Mouse (Mus musculus) effector memory CD4-positive, alpha-beta T cell, adult 5 months (primary cell): Measurements from ENCODE around the gene Rin3. TPM values are rescaled to one million over a fixed set of nuclear protein-coding genes. Genes with fewer than 3 reads are reported as not detected.

Source experiments
- polyA plus RNA-seq: library from polyadenylated mRNA; unstranded; fragments of 100-300 nt; shearing (Covaris generic); gene quantifications from one replicate; pipeline ENCODE4 v1.2.1, GENCODE M21; 2017

Rin3 gene
- 48.6 TPM for polyA plus RNA-seq

DNA sequence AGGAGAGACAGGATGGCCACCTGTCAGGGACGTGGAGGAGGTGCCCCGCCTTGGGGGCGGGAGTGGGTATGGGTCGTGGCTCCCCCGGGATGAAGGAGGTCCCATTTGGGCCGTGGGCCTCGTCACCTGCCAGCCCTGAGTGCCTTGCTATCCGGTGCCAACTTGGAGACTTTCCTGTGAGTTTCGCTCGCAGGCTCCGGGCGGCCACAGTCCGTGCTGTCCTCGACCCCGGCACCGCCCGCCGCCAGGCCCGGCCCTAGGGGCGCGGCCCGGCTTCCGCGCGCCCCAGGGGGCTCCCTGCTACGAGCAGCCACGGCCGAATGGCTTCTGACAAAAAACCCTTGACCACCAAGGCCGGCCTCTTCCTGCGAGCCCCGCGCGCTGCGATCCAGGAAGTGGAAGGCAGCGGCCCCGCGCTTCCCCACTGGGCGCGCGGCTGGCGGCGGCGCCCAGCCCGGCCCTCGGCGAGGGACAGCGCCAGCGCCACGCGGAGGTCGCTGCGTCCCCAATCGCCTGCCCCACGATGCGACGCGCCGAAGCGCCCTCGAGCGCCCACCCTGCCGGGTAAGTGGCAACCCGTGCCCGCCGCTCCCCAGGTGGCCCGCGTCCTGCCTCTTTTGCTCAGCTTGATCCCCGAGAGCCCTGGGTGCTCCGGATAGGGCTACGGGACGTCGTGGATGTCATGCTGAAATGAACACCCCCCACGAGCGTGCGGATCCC is at the start of gene Rin3:
Gene Rin3, plus strand, starts transcription at position 286 of the 720 bp plus-strand sequence.

DNA sequence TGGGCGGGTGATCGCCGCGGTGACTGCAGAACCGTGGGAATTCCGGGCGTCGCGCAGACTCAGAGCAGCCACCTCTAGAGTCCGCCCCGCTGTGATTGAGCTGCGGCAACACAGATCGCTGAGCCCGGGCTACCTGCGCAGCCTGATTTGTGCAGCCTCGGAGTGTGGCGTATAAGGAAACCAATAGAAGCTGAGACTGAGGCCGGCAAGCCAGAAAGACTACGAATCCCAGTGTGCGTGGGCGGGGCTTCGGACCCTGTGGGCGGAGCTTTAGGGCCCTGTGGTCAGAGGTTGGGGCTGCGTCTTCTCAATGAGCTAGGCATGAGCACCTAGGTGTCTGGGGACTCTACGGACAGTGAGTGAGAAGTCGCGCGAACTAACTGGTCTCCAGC is 156.8 kb downstream of the Rin3 start, which contains the start of gene Lgmn:
Gene Lgmn, minus strand, starts transcription at position 182 of the 392 bp plus-strand sequence.

Other genes starting within 250 kb of the Rin3 start
- gene Slc24a4, start 154.3 kb upstream of the Rin3 start, polyA plus RNA-seq = not detected
- gene Lgmn, start 156.8 kb downstream of the Rin3 start, polyA plus RNA-seq = 1.00 TPM
- 46.3 TPM for gene Golga5, start 186.1 kb downstream of the Rin3 start, polyA plus RNA-seq